Mouse (Mus musculus) CH12.LX (cell line): Measurements from ENCODE around the gene Lbr. TPM values are rescaled to one million over a fixed set of nuclear protein-coding genes. Genes with fewer than 3 reads are reported as not detected.
A peak's percentile ranks its signal among the peaks of the same experiment; 100 is the strongest.

Experiments used
- DNase-seq: peaks from one replicate; pipeline ENCODE4 v3.0.0-alpha.2; 2013; ENCODE audit errors: extremely low read depth
- H3K27ac ChIP-seq: 2 replicates; pipeline ENCODE4 v1.5.1; 2012; ENCODE audit warnings: low read depth, mild to moderate bottlenecking, control low read depth, moderate library complexity; ENCODE audit not compliant: insufficient read depth
- H3K27me3 ChIP-seq: replicated peaks from 2 replicates; pipeline ENCODE3; 2012; ENCODE audit warnings: inconsistent platforms
- H3K36me3 ChIP-seq, 2 experiments: replicated peaks in 1 of 2; 2 replicates each; pipeline versions ENCODE3 to v1.6.1; 2012; ENCODE audit warnings: inconsistent platforms in 1 of 2, low read length in 1 of 2, mild to moderate bottlenecking in 1 of 2, mixed read lengths in 1 of 2, moderate library complexity in 1 of 2; ENCODE audit not compliant: control insufficient read depth in 1 of 2, insufficient read depth in 1 of 2
- H3K4me1 ChIP-seq, 2 experiments: 2 replicates each; pipeline ENCODE4 v1.6.1; 2012; ENCODE audit warnings: inconsistent platforms in 1 of 2, moderate library complexity in 1 of 2; ENCODE audit not compliant: insufficient read depth in 2 of 2, control insufficient read depth in 1 of 2
- H3K4me2 ChIP-seq: 2 replicates; pipeline ENCODE4 v1.6.1; 2012; ENCODE audit warnings: low read depth, mild to moderate bottlenecking, control low read depth; ENCODE audit not compliant: poor library complexity, insufficient read depth, severe bottlenecking
- H3K4me3 ChIP-seq, 3 experiments: fragments of 150-350 bp in 1 of 3; sonication (generic) in 1 of 3; replicated peaks in 1 of 3; 2 replicates each; pipeline versions ENCODE3 to v1.5.1; 2011 to 2012; ENCODE audit warnings: low read depth in 2 of 3, low read length in 2 of 3, mild to moderate bottlenecking in 2 of 3, moderate library complexity in 2 of 3, control low read depth in 1 of 3, improper control_type of control experiment in 1 of 3, inconsistent platforms in 1 of 3, mixed read lengths in 1 of 3; ENCODE audit not compliant: poor library complexity in 1 of 3
- H3K79me2 ChIP-seq: replicated peaks from 2 replicates; pipeline ENCODE4 v1.6.1; 2012; ENCODE audit warnings: mild to moderate bottlenecking, moderate library complexity; ENCODE audit not compliant: control insufficient read depth, poor library complexity, insufficient read depth, severe bottlenecking; ENCODE audit errors: extremely low read depth
- H3K9ac ChIP-seq: 2 replicates; pipeline ENCODE4 v1.6.1; 2012; ENCODE audit warnings: low read depth, mild to moderate bottlenecking, control low read depth, moderate library complexity; ENCODE audit not compliant: insufficient read depth
- H3K9me3 ChIP-seq: replicated peaks from 2 replicates; pipeline ENCODE3; 2012; ENCODE audit warnings: low read length, inconsistent platforms, mixed read lengths
- BHLHE40 ChIP-seq: IDR thresholded peaks from 2 replicates; pipeline ENCODE4 v1.6.1; 2011; ENCODE audit warnings: mild to moderate bottlenecking, low read depth, low read length, improper control_type of control experiment
- CTCF ChIP-seq, 2 experiments: IDR thresholded peaks in 1 of 2; conservative IDR thresholded peaks in 1 of 2; 2 replicates each; pipeline ENCODE4 v1.5.1; 2011 to 2012; ENCODE audit warnings: low read depth in 2 of 2, low read length in 2 of 2, improper control_type of control experiment in 1 of 2, inconsistent platforms in 1 of 2, mild to moderate bottlenecking in 1 of 2, moderate library complexity in 1 of 2
- E2F4 ChIP-seq: IDR thresholded peaks from 2 replicates; pipeline ENCODE4 v1.6.1; 2011; ENCODE audit warnings: low read depth, low read length, improper control_type of control experiment; ENCODE audit not compliant: insufficient replicate concordance
- ELF1 ChIP-seq: IDR thresholded peaks from 2 replicates; pipeline ENCODE4 v1.6.1; 2014; ENCODE audit warnings: low read depth, mild to moderate bottlenecking, inconsistent platforms, low read length, improper control_type of control experiment
- EP300 ChIP-seq: IDR thresholded peaks from 2 replicates; pipeline ENCODE4 v1.6.1; 2011; ENCODE audit warnings: low read length, improper control_type of control experiment
- ETS1 ChIP-seq: conservative IDR thresholded peaks from 2 replicates; pipeline ENCODE4 v1.6.1; 2012; ENCODE audit warnings: low read depth, mild to moderate bottlenecking, inconsistent platforms, low read length, improper control_type of control experiment, moderate library complexity
- HCFC1 ChIP-seq: IDR thresholded peaks from 2 replicates; pipeline ENCODE4 v1.6.1; 2012; ENCODE audit warnings: low read depth, mild to moderate bottlenecking, inconsistent platforms, low read length, improper control_type of control experiment
- JUN ChIP-seq: IDR thresholded peaks from 2 replicates; pipeline ENCODE4 v1.6.1; 2011; ENCODE audit warnings: low read depth, mild to moderate bottlenecking, low read length, improper control_type of control experiment, moderate library complexity; ENCODE audit not compliant: insufficient read depth
- JUND ChIP-seq: conservative IDR thresholded peaks from 2 replicates; pipeline ENCODE4 v1.6.1; 2011; ENCODE audit warnings: low read depth, low read length, improper control_type of control experiment
- MAX ChIP-seq: IDR thresholded peaks from 2 replicates; pipeline ENCODE4 v1.6.1; 2011; ENCODE audit warnings: low read length, improper control_type of control experiment
- MEF2A ChIP-seq: IDR thresholded peaks from 2 replicates; pipeline ENCODE4 v1.6.1; 2014; ENCODE audit warnings: low read depth, mild to moderate bottlenecking, inconsistent platforms, low read length, improper control_type of control experiment, borderline replicate concordance
- MXI1 ChIP-seq: IDR thresholded peaks from 2 replicates; pipeline ENCODE4 v1.6.1; 2011; ENCODE audit warnings: mild to moderate bottlenecking, low read depth, low read length, improper control_type of control experiment
- MYC ChIP-seq: IDR thresholded peaks from 2 replicates; pipeline ENCODE4 v1.6.1; 2011; ENCODE audit warnings: low read depth, mild to moderate bottlenecking, improper control_type of control experiment, low read length
- NELFE ChIP-seq: IDR thresholded peaks from 2 replicates; pipeline ENCODE4 v1.6.1; 2011; ENCODE audit warnings: low read depth, low read length, improper control_type of control experiment
- POLR2A ChIP-seq: IDR thresholded peaks from 2 replicates; pipeline ENCODE4 v1.6.1; 2011; ENCODE audit warnings: low read depth, mild to moderate bottlenecking, improper control_type of control experiment, low read length
- POLR2AphosphoS2 ChIP-seq: IDR thresholded peaks from 2 replicates; pipeline ENCODE4 v1.6.1; 2011; ENCODE audit warnings: low read depth, low read length, improper control_type of control experiment
- RAD21 ChIP-seq: IDR thresholded peaks from 2 replicates; pipeline ENCODE4 v1.6.1; 2011; ENCODE audit warnings: low read depth, mild to moderate bottlenecking, low read length, improper control_type of control experiment, moderate library complexity
- RCOR1 ChIP-seq: conservative IDR thresholded peaks from 2 replicates; pipeline ENCODE4 v1.6.1; 2012; ENCODE audit warnings: low read depth, mild to moderate bottlenecking, inconsistent platforms, low read length, improper control_type of control experiment
- SMC3 ChIP-seq: IDR thresholded peaks from 2 replicates; pipeline ENCODE4 v1.6.1; 2011; ENCODE audit warnings: low read depth, low read length, improper control_type of control experiment
- TCF12 ChIP-seq: IDR thresholded peaks from 2 replicates; pipeline ENCODE4 v1.6.1; 2014; ENCODE audit warnings: low read depth, mild to moderate bottlenecking, inconsistent platforms, low read length, improper control_type of control experiment
- USF1 ChIP-seq: IDR thresholded peaks from 2 replicates; pipeline ENCODE4 v1.6.1; 2014; ENCODE audit warnings: low read depth, mild to moderate bottlenecking, inconsistent platforms, low read length, improper control_type of control experiment
- USF2 ChIP-seq: conservative IDR thresholded peaks from 2 replicates; pipeline ENCODE4 v1.6.1; 2011; ENCODE audit warnings: low read depth, low read length, improper control_type of control experiment
- ZKSCAN1 ChIP-seq: IDR thresholded peaks from 2 replicates; pipeline ENCODE4 v1.6.1; 2012; ENCODE audit warnings: low read depth, inconsistent platforms, low read length, improper control_type of control experiment, borderline replicate concordance
- ZNF384 ChIP-seq: IDR thresholded peaks from 2 replicates; pipeline ENCODE4 v1.6.1; 2012; ENCODE audit warnings: low read depth, low read length, improper control_type of control experiment, inconsistent platforms
- dilution Hi-C: fragments of 300-500 bp; cut with MboI; formaldehyde crosslinking; loops from 2 replicates; pipeline ENCODE4 v1.14.3; 2020; ENCODE audit warnings: low sequenced_read_pairs; ENCODE audit not compliant: extremely low pct_unique_long_range_greater_than_20kb, extremely low pct_ligation_motif_present
- in situ Hi-C: fragments of 300-500 bp; cut with MboI; formaldehyde crosslinking; loops from 3 replicates; pipeline ENCODE4 v1.14.3; 2019; ENCODE audit warnings: low sequenced_read_pairs, low pct_ligation_motif_present, low pct_unique_long_range_greater_than_20kb, mixed read lengths
- polyA plus RNA-seq: library from polyadenylated mRNA; unstranded; fragments of >175 nt; gene quantifications from 2 replicates; pipeline ENCODE4 v1.2.1, GENCODE M21; 2012; ENCODE audit warnings: low read depth; ENCODE audit not compliant: insufficient read length
- total RNA-seq, 2 experiments: library from RNA; depleted of rRNA; stranded (reverse); fragments of 300-350 nt in 1 of 2; fragments of >200 nt in 1 of 2; gene quantifications; 2 replicates each; pipeline ENCODE4 v1.2.3; 2012 to 2014

Gene Lbr
- total RNA-seq (2012; rRNA removed) (113 and 133 TPM in 2 replicates), total RNA-seq (2014; rRNA removed) (136 and 142 TPM in 2 replicates), polyA plus RNA-seq (78.4 and 79.1 TPM in 2 replicates)

DNA sequence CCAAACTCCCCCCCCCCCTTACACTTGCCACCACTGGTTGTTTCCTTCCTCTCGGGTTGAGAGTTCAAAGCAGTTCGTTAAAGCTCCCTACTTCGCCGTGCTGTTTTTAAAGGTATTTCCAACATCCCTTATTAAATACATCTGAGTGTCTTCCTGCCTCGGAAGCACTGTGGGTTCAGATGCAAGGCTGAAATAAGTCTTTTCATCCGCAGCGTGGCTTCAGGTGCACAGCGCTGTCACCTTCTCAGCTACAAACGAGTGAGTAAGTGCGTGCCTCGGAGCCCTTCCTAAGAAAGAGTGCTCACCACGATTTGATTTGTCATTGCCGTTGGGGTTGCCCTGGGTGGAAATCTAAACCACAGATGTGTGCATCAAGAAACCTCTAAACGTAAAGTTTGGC, at the start of gene Lbr:
Gene Lbr (minus strand): TSS at position 266 of the 400 bp plus-strand sequence.
- Histone ChIP-seq H3K4me3 (peak within 1 kb of the TSS; percentile 75 to 96 (median 85)), H3K9ac (peak within 1 kb of the TSS; percentile 88), H3K36me3 (peaks cover 4 to 15% of the 10 kb centered on the region in 2 experiments), H3K9me3 (no peaks in the 10 kb centered on the region), H3K27me3 (peaks cover 12% of the 10 kb centered on the region), H3K79me2 (peaks cover 52% of the 10 kb centered on the region), H3K4me2 (peak within 1 kb of the TSS; percentile 91), H3K4me1 (peaks cover 4 to 60% of the 10 kb centered on the region in 2 experiments; a peak in 3 of 4 replicates), H3K27ac (peak within 1 kb of the TSS; percentile 58)
- in situ Hi-C loops, result loop anchor here (5.0 kb wide), 1 partner anchor 40 kb away; no protein-coding TSS in a partner anchor
- dilution Hi-C loops, result no loop called here
- TF ChIP-seq NELFE (no peak), BHLHE40 (0 out of 2 replicates have a peak, but pooled peaks have one; percentile 26), JUND (no peak), MAX (no peak), MYC (0 out of 2 replicates have a peak, but pooled peaks have one; percentile 24), CTCF (conservative IDR thresholded peaks at IDR 0.05 in 1 of 2, IDR thresholded peaks at IDR 0.05 in 1 of 2; ENCODE audit: low read depth in 2 of 2, low read length in 2 of 2) (no peak), MXI1 (0 out of 2 replicates have a peak, but pooled peaks have one; percentile 4)
- DNase-seq, result no peak

- Histone ChIP-seq H3K27ac (no peak overlapping the region), H3K9me3 (no peaks in the 10 kb centered on the region), H3K4me2 (0 out of 2 replicates have a peak overlapping the region, but pooled peaks have one; percentile 4), H3K9ac (no peak overlapping the region), H3K27me3 (no peaks in the 10 kb centered on the region), H3K79me2 (no peaks in the 10 kb centered on the region), H3K4me3 (no peak overlapping the region), H3K36me3 (no peaks in the 10 kb centered on the region), H3K4me1 (peaks cover 14 to 24% of the 10 kb centered on the region in 2 experiments)
- dilution Hi-C loops (no loop called here), in situ Hi-C loops (loop anchor here (5.0 to 25.0 kb wide), 3 partner anchors 115 to 623 kb away; partner anchors contain the start of gene Capn2)
- no peak for DNase-seq
- TF ChIP-seq ZKSCAN1 (no peak), POLR2A (no peak), E2F4 (no peak), MYC (no peak), EP300 (no peak), RAD21 (no peak), ELF1 (peak; percentile 81)
Observed at GRCm38 (mm10) chr1:181889670-181890069, 46.8 kb upstream of the Lbr start.

GRCm38 (mm10) chr1:181888801-181889200, 46.0 kb upstream of the Lbr start:
- Histone ChIP-seq H3K4me3 (no peak overlapping the region), H3K9ac (no peak overlapping the region), H3K27me3 (no peaks in the 10 kb centered on the region), H3K79me2 (no peaks in the 10 kb centered on the region), H3K4me2 (no peak overlapping the region; the same call in 1 of the 2 replicates), H3K36me3 (no peaks in the 10 kb centered on the region), H3K9me3 (no peaks in the 10 kb centered on the region), H3K4me1 (peaks cover 14 to 24% of the 10 kb centered on the region in 2 experiments), H3K27ac (peak overlapping the region; percentile 53; the same call in 1 of the 2 replicates)
- DNase-seq, result peak; percentile 85
- in situ Hi-C loops, result loop anchor here (5.0 to 25.0 kb wide), 2 partner anchors 228 to 624 kb away; partner anchors contain the start of gene Capn2
- dilution Hi-C loops, result no loop called here
- peak; percentile 85 for TF ChIP-seq TCF12
- TF ChIP-seq POLR2AphosphoS2, result no peak
- 0 out of 2 replicates have a peak, but pooled peaks have one; percentile 52 for TF ChIP-seq JUND
- peak; percentile 21; the same call in 1 of the 2 replicates for TF ChIP-seq ETS1
- TF ChIP-seq ZNF384, result peak; percentile 5; the same call in 1 of the 2 replicates
- TF ChIP-seq SMC3, result peak; percentile 100
- peak; percentile 56 for TF ChIP-seq HCFC1
- TF ChIP-seq ZKSCAN1, result no peak
- TF ChIP-seq JUN, result no peak
- TF ChIP-seq RCOR1, result 0 out of 2 replicates have a peak, but pooled peaks have one; percentile 76
- TF ChIP-seq MAX, result peak; percentile 67
- no peak for TF ChIP-seq USF2
- TF ChIP-seq USF1, result no peak
- TF ChIP-seq CTCF (conservative IDR thresholded peaks at IDR 0.05 in 1 of 2, IDR thresholded peaks at IDR 0.05 in 1 of 2; ENCODE audit: low read depth in 2 of 2, low read length in 2 of 2), result peak; percentile 94 to 100
- TF ChIP-seq MYC, result 0 out of 2 replicates have a peak, but pooled peaks have one; percentile 11
- peak; percentile 86 for TF ChIP-seq MEF2A
- peak; percentile 98 for TF ChIP-seq NELFE
